Mouse (Mus musculus): ENCODE results near the gene Igf2r. TPM values are rescaled to one million over a fixed set of nuclear protein-coding genes. Genes with fewer than 3 reads are reported as not detected.
"Not testable (repeated sequence)": the region's sequence is repeated elsewhere in the genome, so short reads cannot be mapped to it uniquely, and the experiment has no call there.

Gene Igf2r
- polyA plus RNA-seq, 1 experiment from 2014 or later: 43.1 TPM

GRCm38 (mm10) chr17:12683582-12683981, 85.9 kb downstream of the Igf2r start:
- Histone ChIP-seq H3K9me3 (no peaks in the 10 kb centered on the region), H3K36me3 (peaks cover 77% of the 10 kb centered on the region), H3K27me3 (no peaks in the 10 kb centered on the region), H3K4me2 (no peak overlapping the region), H3K27ac (no peak overlapping the region), H3K4me1 (replicated peaks) (no peaks in the 10 kb centered on the region), H3K4me3 (replicated peaks) (no peak overlapping the region), H3K9ac (replicated peaks) (no peak overlapping the region)
- WGBS: 91% methylated on average over 13 of the region's 13 CpGs
- ATAC-seq (ENCODE audit: insufficient number of reproducible peaks, insufficient read depth, low FRiP score, low TSS enrichment, low read depth): no peak

GRCm38 (mm10) chr17:12678261-12678660, 91.2 kb downstream of the Igf2r start:
- Histone ChIP-seq H3K4me1 (replicated peaks) (no peaks in the 10 kb centered on the region), H3K9me3 (no peaks in the 10 kb centered on the region), H3K27me3 (no peaks in the 10 kb centered on the region), H3K4me3 (replicated peaks) (no peak overlapping the region), H3K36me3 (peaks cover 24% of the 10 kb centered on the region), H3K27ac (no peak overlapping the region), H3K4me2 (no peak overlapping the region), H3K9ac (replicated peaks) (no peak overlapping the region)
- no peak for ATAC-seq (ENCODE audit: insufficient number of reproducible peaks, insufficient read depth, low FRiP score, low TSS enrichment, low read depth)

GRCm38 (mm10) chr17:12677139-12677538, 92.3 kb downstream of the Igf2r start:
- Histone ChIP-seq H3K27ac (no peak overlapping the region), H3K4me2 (no peak overlapping the region), H3K36me3 (peaks cover 18% of the 10 kb centered on the region), H3K4me3 (replicated peaks) (no peak overlapping the region), H3K4me1 (replicated peaks) (peaks cover 5% of the 10 kb centered on the region), H3K27me3 (no peaks in the 10 kb centered on the region), H3K9me3 (no peaks in the 10 kb centered on the region), H3K9ac (replicated peaks) (no peak overlapping the region)
- no peak for ATAC-seq (ENCODE audit: insufficient number of reproducible peaks, insufficient read depth, low FRiP score, low TSS enrichment, low read depth)

- WGBS: 87% methylated on average over 7 of the region's 7 CpGs
Observed at GRCm38 (mm10) chr17:12675646-12676045, 93.8 kb downstream of the Igf2r start, which contains the start of gene Slc22a1. Gene Slc22a1 (minus strand): TSS chr17:12675829.

GRCm38 (mm10) chr17:12674980-12675379, 94.5 kb downstream of the Igf2r start:
- H3K36me3 ChIP-seq; H3K27me3 ChIP-seq; H3K9ac ChIP-seq (replicated peaks); H3K4me1 ChIP-seq (replicated peaks); H3K4me2 ChIP-seq; H3K27ac ChIP-seq; H3K4me3 ChIP-seq (replicated peaks); ATAC-seq (ENCODE audit: insufficient number of reproducible peaks, insufficient read depth, low FRiP score, low TSS enrichment, low read depth); H3K9me3 ChIP-seq: not testable (repeated sequence)
- WGBS: 87% methylated on average over 7 of the region's 7 CpGs

More at GRCm38 (mm10) chr17:12675646-12676045, 93.8 kb downstream of the Igf2r start, which contains the start of gene Slc22a1:
- Histone ChIP-seq H3K4me2 (no peak within 1 kb of the TSS), H3K9ac (replicated peaks) (no peak within 1 kb of the TSS), H3K4me3 (replicated peaks) (no peak within 1 kb of the TSS), H3K27ac (0 out of 2 replicates have a peak within 1 kb of the TSS, but pooled peaks have one; percentile 12), H3K9me3 (no peaks in the 10 kb centered on the region), H3K4me1 (replicated peaks) (peaks cover 10% of the 10 kb centered on the region), H3K36me3 (0 out of 2 replicates have a peak, but pooled peaks cover 7% of the 10 kb centered on the region), H3K27me3 (no peaks in the 10 kb centered on the region)
- no peak for ATAC-seq (ENCODE audit: insufficient number of reproducible peaks, insufficient read depth, low FRiP score, low TSS enrichment, low read depth)

GRCm38 (mm10) chr17:12673871-12674270, 95.6 kb downstream of the Igf2r start:
- Histone ChIP-seq H3K36me3 (no peaks in the 10 kb centered on the region), H3K4me2 (no peak overlapping the region), H3K27ac (no peak overlapping the region), H3K9me3 (no peaks in the 10 kb centered on the region), H3K4me3 (replicated peaks) (no peak overlapping the region), H3K27me3 (no peaks in the 10 kb centered on the region), H3K4me1 (replicated peaks) (peaks cover 18% of the 10 kb centered on the region), H3K9ac (replicated peaks) (no peak overlapping the region)
- no peak for ATAC-seq (ENCODE audit: insufficient number of reproducible peaks, insufficient read depth, low FRiP score, low TSS enrichment, low read depth)
- WGBS: 72% methylated on average over 3 of the region's 3 CpGs

- Histone ChIP-seq H3K4me1 (replicated peaks) (peaks cover 31% of the 10 kb centered on the region), H3K36me3 (no peaks in the 10 kb centered on the region), H3K27me3 (no peaks in the 10 kb centered on the region), H3K9me3 (no peaks in the 10 kb centered on the region), H3K4me2 (no peak overlapping the region), H3K9ac (replicated peaks) (no peak overlapping the region), H3K27ac (peak overlapping the region; percentile 70), H3K4me3 (replicated peaks) (no peak overlapping the region)
- WGBS: 29% methylated on average over 7 of the region's 7 CpGs
- ATAC-seq (ENCODE audit: insufficient number of reproducible peaks, insufficient read depth, low FRiP score, low TSS enrichment, low read depth): peak; percentile 44; the same call in 1 of the 2 replicates
Observed at GRCm38 (mm10) chr17:12672285-12672790, 97.1 kb downstream of the Igf2r start.

- H3K9me3 ChIP-seq: no peaks in the 10 kb centered on the region
- no peak overlapping the region for H3K9ac ChIP-seq (replicated peaks)
- 89% methylated on average over 5 of the region's 5 CpGs for WGBS
- H3K4me3 ChIP-seq (replicated peaks): no peak overlapping the region
- no peaks in the 10 kb centered on the region for H3K27me3 ChIP-seq
- H3K4me2 ChIP-seq: no peak overlapping the region
- no peak overlapping the region for H3K27ac ChIP-seq
- no peaks in the 10 kb centered on the region for H3K36me3 ChIP-seq
- H3K4me1 ChIP-seq (replicated peaks): peaks cover 31% of the 10 kb centered on the region
- no peak for ATAC-seq (ENCODE audit: insufficient number of reproducible peaks, insufficient read depth, low FRiP score, low TSS enrichment, low read depth)
Observed at GRCm38 (mm10) chr17:12671029-12671605, 98.3 kb downstream of the Igf2r start.

- Histone ChIP-seq H3K4me3 (replicated peaks) (no peak overlapping the region), H3K4me2 (no peak overlapping the region), H3K36me3 (no peaks in the 10 kb centered on the region), H3K27ac (peak overlapping the region; percentile 2; the same call in 1 of the 2 replicates), H3K4me1 (replicated peaks) (peaks cover 31% of the 10 kb centered on the region), H3K9me3 (no peaks in the 10 kb centered on the region), H3K27me3 (no peaks in the 10 kb centered on the region), H3K9ac (replicated peaks) (no peak overlapping the region)
- 0 out of 2 replicates have a peak, but pooled peaks have one; percentile 37 for ATAC-seq (ENCODE audit: insufficient number of reproducible peaks, insufficient read depth, low FRiP score, low TSS enrichment, low read depth)
Observed at GRCm38 (mm10) chr17:12669363-12669679, 100.1 kb downstream of the Igf2r start.

- no peaks in the 10 kb centered on the region for H3K9me3 ChIP-seq
- no peak overlapping the region for H3K9ac ChIP-seq (replicated peaks)
- WGBS: 13% methylated on average over 7 of the region's 7 CpGs
- H3K4me2 ChIP-seq: no peak overlapping the region
- peak overlapping the region; percentile 2; the same call in 1 of the 2 replicates for H3K27ac ChIP-seq
- H3K4me3 ChIP-seq (replicated peaks): no peak overlapping the region
- peaks cover 31% of the 10 kb centered on the region for H3K4me1 ChIP-seq (replicated peaks)
- 0 out of 2 replicates have a peak, but pooled peaks cover 1% of the 10 kb centered on the region for H3K27me3 ChIP-seq
- no peak for ATAC-seq (ENCODE audit: insufficient number of reproducible peaks, insufficient read depth, low FRiP score, low TSS enrichment, low read depth)
- no peaks in the 10 kb centered on the region for H3K36me3 ChIP-seq
Observed at GRCm38 (mm10) chr17:12668478-12669362, 100.7 kb downstream of the Igf2r start.

GRCm38 (mm10) chr17:12664156-12664555, 105.3 kb downstream of the Igf2r start:
- no peak overlapping the region for H3K4me3 ChIP-seq (replicated peaks)
- no peak overlapping the region for H3K4me2 ChIP-seq
- no peak for ATAC-seq (ENCODE audit: insufficient number of reproducible peaks, insufficient read depth, low FRiP score, low TSS enrichment, low read depth)
- H3K4me1 ChIP-seq (replicated peaks): peaks cover 16% of the 10 kb centered on the region
- H3K27me3 ChIP-seq: 0 out of 2 replicates have a peak, but pooled peaks cover 4% of the 10 kb centered on the region
- no peak overlapping the region for H3K27ac ChIP-seq
- no peaks in the 10 kb centered on the region for H3K36me3 ChIP-seq
- H3K9ac ChIP-seq (replicated peaks): no peak overlapping the region
- H3K9me3 ChIP-seq: no peaks in the 10 kb centered on the region
- 77% methylated on average over 8 of the region's 8 CpGs for WGBS
